Mouse (Mus musculus) layer of hippocampus, adult 18-20 months (tissue): ENCODE data around the gene Pecam1. TPM values are rescaled to one million over a fixed set of nuclear protein-coding genes. Genes with fewer than 3 reads are reported as not detected.

Experiments used
- DNase-seq, 2 experiments: peaks; one replicate each; pipeline ENCODE4 v3.0.0; 2022; ENCODE audit warnings: low spot score in 2 of 2
- total RNA-seq, 2 experiments: library from RNA; stranded (reverse); gene quantifications; 2 replicates each; pipeline ENCODE4 v1.2.3; 2021

The Pecam1 gene
- total RNA-seq, 2 experiments from 2014 or later = 14.3 to 15.8 TPM

GRCm38 (mm10) chr11:106699083-106699482 lies 51.3 kb downstream of the Pecam1 start:
- no peak for DNase-seq

- DNase-seq = no peak
Measured at GRCm38 (mm10) chr11:106698289-106698688, 52.1 kb downstream of the Pecam1 start.

- DNase-seq = no peak
Measured at GRCm38 (mm10) chr11:106695917-106696316, 54.5 kb downstream of the Pecam1 start.

- no peak for DNase-seq
Measured at GRCm38 (mm10) chr11:106692890-106693289, 57.5 kb downstream of the Pecam1 start.

- DNase-seq = no peak
Measured at GRCm38 (mm10) chr11:106688375-106688774, 62.1 kb downstream of the Pecam1 start.

- no peak for DNase-seq
Measured at GRCm38 (mm10) chr11:106687293-106687692, 63.1 kb downstream of the Pecam1 start.

GRCm38 (mm10) chr11:106684027-106684426 lies 66.4 kb downstream of the Pecam1 start:
- no peak for DNase-seq

- DNase-seq = no peak
Measured at GRCm38 (mm10) chr11:106683345-106683744, 67.1 kb downstream of the Pecam1 start.

- DNase-seq = no peak
Measured at GRCm38 (mm10) chr11:106681138-106681537, 69.3 kb downstream of the Pecam1 start.

- DNase-seq = peak in 1 of 2 experiments; percentile 30
Measured at GRCm38 (mm10) chr11:106679874-106680273, 70.6 kb downstream of the Pecam1 start.

- DNase-seq = peak; percentile 73 to 90
Measured at GRCm38 (mm10) chr11:106677910-106678591, 72.4 kb downstream of the Pecam1 start.

- no peak for DNase-seq
Measured at GRCm38 (mm10) chr11:106677331-106677730, 73.1 kb downstream of the Pecam1 start.

- DNase-seq = no peak
Measured at GRCm38 (mm10) chr11:106675875-106676274, 74.6 kb downstream of the Pecam1 start.

GRCm38 (mm10) chr11:106675201-106675726 lies 75.2 kb downstream of the Pecam1 start:
- DNase-seq = no peak

- DNase-seq = peak; percentile 9 to 55
Measured at GRCm38 (mm10) chr11:106674612-106675153, 75.7 kb downstream of the Pecam1 start.

GRCm38 (mm10) chr11:106673727-106674611 lies 76.5 kb downstream of the Pecam1 start:
- DNase-seq = no peak

- DNase-seq = no peak
Measured at GRCm38 (mm10) chr11:106672919-106673505, 77.4 kb downstream of the Pecam1 start.

GRCm38 (mm10) chr11:106671801-106672200 lies 78.6 kb downstream of the Pecam1 start:
- DNase-seq = no peak

GRCm38 (mm10) chr11:106670951-106671478 lies 79.4 kb downstream of the Pecam1 start:
- no peak for DNase-seq

GRCm38 (mm10) chr11:106670266-106670665 lies 80.2 kb downstream of the Pecam1 start:
- DNase-seq = no peak

- no peak for DNase-seq
Measured at GRCm38 (mm10) chr11:106669873-106670173, 80.6 kb downstream of the Pecam1 start.
